Mouse (Mus musculus): Measurements from ENCODE around the gene Olfr741. TPM values are rescaled to one million over a fixed set of nuclear protein-coding genes. Genes with fewer than 3 reads are reported as not detected.

Gene Olfr741
- not detected for total RNA-seq (2023)

GRCm38 (mm10) chr14:50472438-50472837 lies at the start of gene Olfr741:
Olfr741 (plus strand) TSS chr14:50472738.

GRCm38 (mm10) chr14:50445245-50445644 lies 27.3 kb upstream of the Olfr741 start, which contains the start of gene Olfr740:
Olfr740 (plus strand) TSS chr14:50445545.

GRCm38 (mm10) chr14:50503300-50503699 lies 30.8 kb downstream of the Olfr741 start, which contains the start of gene Olfr742:
Olfr742 (plus strand) TSS chr14:50503600.

GRCm38 (mm10) chr14:50521539-50521938 lies 49.0 kb downstream of the Olfr741 start, which contains the start of gene Olfr743:
Olfr743 (plus strand) TSS chr14:50521839.

Other genes starting within 250 kb of the Olfr741 start
- gene Olfr731, start 230.9 kb upstream of the Olfr741 start, total RNA-seq (2023), result not detected
- gene Olfr732, start 188.5 kb upstream of the Olfr741 start, total RNA-seq (2023), result not detected
- not detected for gene Olfr733, start 171.2 kb upstream of the Olfr741 start, total RNA-seq (2023)
- gene Olfr734, start 146.0 kb upstream of the Olfr741 start, total RNA-seq (2023), result not detected
- not detected for gene Olfr735, start 123.9 kb upstream of the Olfr741 start, total RNA-seq (2023)
- 1 to 10 TPM; 5.0 to 5.4 TPM for gene Tlr11, start 114.8 kb upstream of the Olfr741 start, total RNA-seq (2023)
- not detected for gene Olfr736, start 91.6 kb upstream of the Olfr741 start, total RNA-seq (2023)
- gene Olfr738, start 65.2 kb upstream of the Olfr741 start, total RNA-seq (2023), result not detected
- gene Olfr739, start 54.1 kb upstream of the Olfr741 start, total RNA-seq (2023), result not detected
- gene Olfr740, start 27.2 kb upstream of the Olfr741 start, total RNA-seq (2023), result not detected
- not detected for gene Olfr742, start 30.9 kb downstream of the Olfr741 start, total RNA-seq (2023)
- not detected for gene Olfr743, start 49.1 kb downstream of the Olfr741 start, total RNA-seq (2023)
- not detected for gene Olfr744, start 142.1 kb downstream of the Olfr741 start, total RNA-seq (2023)
- not detected for gene Olfr745, start 166.7 kb downstream of the Olfr741 start, total RNA-seq (2023)
- not detected for gene Olfr746, start 174.3 kb downstream of the Olfr741 start, total RNA-seq (2023)
- not detected for gene Olfr747, start 220.5 kb downstream of the Olfr741 start, total RNA-seq (2023)
- gene Olfr748, start 234.6 kb downstream of the Olfr741 start, total RNA-seq (2023), result not detected